Mouse (Mus musculus) C2C12 (cell line): ENCODE results near the gene Slc25a51.

Source experiments
- CEBPB ChIP-seq: IDR thresholded peaks from one replicate; pipeline ENCODE4 v1.6.1; 2011; ENCODE audit warnings: low read depth, mild to moderate bottlenecking, control low read depth, moderate library complexity
- CTCF ChIP-seq: IDR thresholded peaks from one replicate; pipeline ENCODE4 v1.5.1; 2011; ENCODE audit not compliant: control insufficient read depth, insufficient read depth, insufficient read length
- MAX ChIP-seq: IDR thresholded peaks from one replicate; pipeline ENCODE4 v1.6.1; 2011; ENCODE audit warnings: mild to moderate bottlenecking, control low read depth
- USF1 ChIP-seq: IDR thresholded peaks from one replicate; pipeline ENCODE4 v1.6.1; 2011; ENCODE audit warnings: low read depth, mild to moderate bottlenecking, control low read depth, moderate library complexity

DNA sequence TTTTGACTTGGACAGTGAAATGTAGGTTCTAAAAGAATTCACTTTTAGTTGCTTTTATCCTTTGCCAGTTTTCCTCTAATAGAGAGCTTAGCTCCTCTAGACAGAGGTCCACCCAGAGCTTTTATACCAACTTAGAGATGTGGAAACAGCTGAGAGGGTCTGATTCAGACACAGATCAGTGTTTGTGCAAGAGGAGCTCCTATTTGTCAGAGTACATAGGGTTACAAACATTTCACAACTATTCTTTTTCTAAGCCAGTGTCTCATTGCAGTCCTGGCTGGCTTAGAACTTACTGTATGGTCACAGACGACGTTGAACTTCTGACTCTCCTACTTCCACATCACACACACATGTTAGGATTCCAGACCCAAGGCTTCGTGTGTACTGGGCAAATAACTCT, 51.9 kb downstream of the Slc25a51 start:
- TF ChIP-seq CTCF (no peak), MAX (no peak), USF1 (no peak), CEBPB (no peak)
